ENCODE assay signal across 10 mouse cellular contexts in the genomic region with DNA sequence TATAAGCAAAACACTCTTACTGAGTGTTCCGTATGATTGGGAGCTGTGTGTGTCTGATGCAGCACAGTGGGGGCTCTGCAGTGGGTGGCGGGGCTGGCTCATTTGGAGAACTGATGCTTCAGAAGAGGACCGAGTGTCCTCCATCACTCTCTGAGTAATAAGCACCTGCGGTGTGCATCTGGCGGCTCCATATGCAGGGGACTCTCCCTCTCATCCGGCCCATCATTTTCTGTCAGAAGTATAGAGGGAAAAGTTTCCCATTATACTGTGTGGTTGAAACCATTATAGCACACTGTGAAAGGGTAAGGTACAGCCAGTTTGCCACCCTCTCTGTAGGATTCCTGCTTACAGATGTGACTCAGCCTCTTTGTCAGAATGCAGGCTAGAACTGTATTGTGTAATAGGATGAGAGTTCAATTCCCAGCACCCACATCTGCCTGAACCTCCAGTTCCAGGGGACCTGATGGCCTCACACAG. TPM values are rescaled to one million over a fixed set of nuclear protein-coding genes. Genes with fewer than 3 reads are reported as not detected.
A peak's percentile ranks its signal among the peaks of the same experiment; 100 is the strongest.
DNase-seq lines count a peak whose midpoint lies in the region; ATAC-seq and TF ChIP-seq lines count a peak whose summit lies in the region.
"Had no signal": no experiment of that assay in that cellular context is flagged by ENCODE, and none has a peak within 500 bp of the region (broad histone marks: within the 10 kb centered on the region; RNA-seq: fewer than 3 reads in every experiment).

No protein-coding gene starts in this region.

- 50% methylated on average over 6 of the region's 6 CpGs for WGBS in hindbrain, embryonic 10.5 days
- WGBS in midbrain, embryonic 16.5 days: 33% methylated on average over 6 of the region's 6 CpGs

- H3K36me3 ChIP-seq in ES-E14 (ENCODE audit: control insufficient read depth, insufficient read depth, low read length, poor library complexity, severe bottlenecking): no peaks in the 10 kb centered on the region
- peaks cover 5% of the 10 kb centered on the region; the same call in 1 of the 2 replicates for H3K36me3 ChIP-seq in hindbrain, embryonic 10.5 days
- no peaks in the 10 kb centered on the region for H3K36me3 ChIP-seq in midbrain, embryonic 16.5 days (ENCODE audit: control insufficient read depth, insufficient read depth, low read length)

- H3K27me3 ChIP-seq in hindbrain, embryonic 10.5 days (ENCODE audit: insufficient read depth, poor library complexity, severe bottlenecking): no peaks in the 10 kb centered on the region
- no peaks in the 10 kb centered on the region for H3K27me3 ChIP-seq in midbrain, embryonic 16.5 days (ENCODE audit: control insufficient read depth, insufficient read depth, low read depth, low read length)

- H3K4me3 ChIP-seq in ES-E14 (ENCODE audit: insufficient read depth in 1 of 2, low read depth in 1 of 2, low read length in 2 of 2, poor library complexity in 1 of 2, severe bottlenecking in 1 of 2): no peak overlapping the region
- H3K4me3 ChIP-seq in hindbrain, embryonic 10.5 days: peak overlapping the region; percentile 11; the same call in 1 of the 2 replicates
- no peak overlapping the region for H3K4me3 ChIP-seq in midbrain, embryonic 16.5 days (ENCODE audit: low read depth, low read length)

- 0 out of 2 replicates have a peak overlapping the region, but pooled peaks have one; percentile 19 for H3K4me2 ChIP-seq in midbrain, embryonic 16.5 days (ENCODE audit: low read length)
- H3K4me2 ChIP-seq: lung, embryonic 14.5 days had no signal

- H3K9me3 ChIP-seq in ES-E14 (ENCODE audit: control insufficient read depth, insufficient read depth, low read depth, low read length): no peaks in the 10 kb centered on the region
- H3K9me3 ChIP-seq in hindbrain, embryonic 10.5 days: no peaks in the 10 kb centered on the region
- H3K9me3 ChIP-seq in midbrain, embryonic 16.5 days (replicated peaks; ENCODE audit: control insufficient read depth, low read length, poor library complexity, severe bottlenecking): no peaks in the 10 kb centered on the region

- H3K9ac ChIP-seq in ES-E14 (ENCODE audit: insufficient read depth, low read depth, low read length, poor library complexity, severe bottlenecking): peak overlapping the region; percentile 36; the same call in 1 of the 2 replicates
- 0 out of 2 replicates have a peak overlapping the region, but pooled peaks have one; percentile 38 for H3K9ac ChIP-seq in midbrain, embryonic 16.5 days (ENCODE audit: low read depth, low read length)
- H3K9ac ChIP-seq: lung, embryonic 14.5 days had no signal

- DNase-seq in frontal cortex, postnatal 36 days (ENCODE audit: low spot score in 2 of 2): peak; percentile 47 to 53
- no peak for DNase-seq in frontal cortex, postnatal 10 days (ENCODE audit: low spot score in 2 of 2)
- DNase-seq in ES-E14 (ENCODE audit: low read depth, low spot score): no peak
- no peak for DNase-seq in hindbrain, embryonic 10.5 days (ENCODE audit: low spot score)
- DNase-seq in spleen, postnatal 4 days (ENCODE audit: low spot score in 2 of 2): no peak
- DNase-seq in yolk sac, embryonic 10.5 days (ENCODE audit: low spot score): no peak
- DNase-seq: lung, embryonic 14.5 days had no signal

- no peak for ATAC-seq in midbrain, embryonic 16.5 days
- no peak for ATAC-seq in erythroid progenitor cell, adult 5-6 weeks (replicated peaks; ENCODE audit: low FRiP score, poor library complexity, severe bottlenecking)
- ATAC-seq: intestine, embryonic 16.5 days had no signal

- H3K4me1 ChIP-seq in ES-E14 (ENCODE audit: control insufficient read depth in 2 of 2, insufficient read depth in 2 of 2, low read length in 2 of 2, poor library complexity in 1 of 2): peaks cover 17 to 20% of the 10 kb centered on the region in 2 experiments
- peaks cover 95% of the 10 kb centered on the region for H3K4me1 ChIP-seq in hindbrain, embryonic 10.5 days (replicated peaks)
- H3K4me1 ChIP-seq in midbrain, embryonic 16.5 days (ENCODE audit: control insufficient read depth, insufficient read depth, low read length): peaks cover 62% of the 10 kb centered on the region

- in situ Hi-C loops in ES-E14 (cut with MboI; ENCODE audit: low sequenced_read_pairs in 2 of 2, unreplicated experiment in 2 of 2): no loop called here

- no peak overlapping the region; the same call in 1 of the 2 replicates for H3K27ac ChIP-seq in ES-E14 (ENCODE audit: insufficient read depth, low read depth, low read length, poor library complexity, severe bottlenecking)
- peak overlapping the region; percentile 97 for H3K27ac ChIP-seq in hindbrain, embryonic 10.5 days
- H3K27ac ChIP-seq in midbrain, embryonic 16.5 days (ENCODE audit: low read length): peak overlapping the region; percentile 63; the same call in 1 of the 2 replicates

TF ChIP-seq in ES-E14, 5 proteins besides CTCF, POLR2A, EP300 and RAD21:
- TF ChIP-seq HCFC1 (IDR thresholded peaks at IDR 0.05; ENCODE audit: borderline replicate concordance, insufficient read depth, low read length): no peak
- TF ChIP-seq CHD2 (IDR thresholded peaks at IDR 0.05; ENCODE audit: low read depth, low read length): no peak
- TF ChIP-seq ZNF384 (IDR thresholded peaks at IDR 0.05; ENCODE audit: low read depth, low read length): no peak
- TF ChIP-seq MAFK (IDR thresholded peaks at IDR 0.05; ENCODE audit: insufficient read depth, low read depth, low read length): no peak

RNA-seq across cellular contexts. Expression of a gene that starts 8.9 kb away (rescaled TPM):
- total RNA-seq in ES-E14 (2012; rRNA removed): 75.3 and 175 TPM in 2 replicates
- 86.4 and 93.6 TPM in 2 replicates for polyA plus RNA-seq in hindbrain, embryonic 10.5 days (2016; fragmentation: Nextera tagmentation; extraction: Ambion mirVana)
- polyA plus RNA-seq in midbrain, embryonic 16.5 days (2015; fragmentation: Nextera tagmentation; extraction: Ambion mirVana): 28.8 and 38.8 TPM in 2 replicates
- 1.7 and 2.2 TPM in 2 replicates for total RNA-seq in erythroid progenitor cell, adult 5-6 weeks (2015; ENCODE audit: low replicate concordance)
- 3.3 and 3.8 TPM in 2 replicates for total RNA-seq in erythroid progenitor cell, adult 5-6 weeks (2017; ENCODE audit: low replicate concordance)

Comparison
In these comparisons a context has a peak if more than half of its experiments do, and no peak if none do; other contexts are left out.
1. DNase-seq: peak in frontal cortex, postnatal 36 days (2 of 2); none in frontal cortex, postnatal 10 days (0 of 2), ES-E14 (single experiment), hindbrain, embryonic 10.5 days (single experiment), spleen, postnatal 4 days (0 of 2) and yolk sac, embryonic 10.5 days (single experiment).
2. RNA of a gene that starts 8.9 kb away (total RNA-seq): 75.3 to 175 TPM in ES-E14; 1.7 to 3.8 TPM in erythroid progenitor cell, adult 5-6 weeks; every median in the first group is over 10 times any median in the second.